9 mouse cellular contexts compared by ENCODE assay signal in genomic region chr2:4557028-4557427, GRCm38 (mm10).
DNase-seq lines count a peak whose midpoint lies in the region; ATAC-seq lines count a peak whose summit lies in the region.
"Had no signal": no experiment of that assay in that cellular context is flagged by ENCODE, and none has a peak within 500 bp of the region (broad histone marks: within the 10 kb centered on the region; RNA-seq: fewer than 3 reads in every experiment).

No protein-coding gene starts in this region.

- intact Hi-C loops in gastrocnemius, postnatal 14 days (cut with DNase I; ENCODE audit: low total_unique reads) = no loop called here

- no peak overlapping the region for H3K27ac ChIP-seq in neural tube, embryonic 12.5 days
- peak overlapping the region; percentile 84 for H3K27ac ChIP-seq in limb, embryonic 12.5 days
- H3K27ac ChIP-seq in stomach, embryonic 16.5 days (ENCODE audit: low read length) = peak overlapping the region; percentile 99

- H3K4me3 ChIP-seq in neural tube, embryonic 12.5 days = no peak overlapping the region
- H3K4me3 ChIP-seq in limb, embryonic 12.5 days (replicated peaks) = no peak overlapping the region
- H3K4me3 ChIP-seq in stomach, embryonic 16.5 days (replicated peaks; ENCODE audit: low read length) = no peak overlapping the region

- H3K4me2 ChIP-seq in neural tube, embryonic 12.5 days (replicated peaks) = peak overlapping the region; percentile 6; the same call in 1 of the 2 replicates
- H3K4me2 ChIP-seq in limb, embryonic 12.5 days = peak overlapping the region; percentile 17; the same call in 1 of the 2 replicates
- no peak overlapping the region for H3K4me2 ChIP-seq in stomach, embryonic 16.5 days (ENCODE audit: low read depth, low read length)

- H3K9ac ChIP-seq in neural tube, embryonic 12.5 days = no peak overlapping the region
- H3K9ac ChIP-seq in limb, embryonic 12.5 days (replicated peaks) = no peak overlapping the region
- H3K9ac ChIP-seq in stomach, embryonic 16.5 days (ENCODE audit: low read length) = 0 out of 2 replicates have a peak overlapping the region, but pooled peaks have one; percentile 5

- ATAC-seq in neural tube, embryonic 12.5 days (ENCODE audit: low FRiP score, low read depth) = no peak
- no peak; the same call in 1 of the 2 replicates for ATAC-seq in limb, embryonic 12.5 days (ENCODE audit: insufficient number of reproducible peaks, insufficient read depth, low FRiP score, low TSS enrichment, low read depth)
- ATAC-seq in stomach, embryonic 16.5 days (ENCODE audit: insufficient read depth, low FRiP score) = no peak

- DNase-seq in gastrocnemius, postnatal 14 days = peak; percentile 49
- no peak for DNase-seq in gastrocnemius, postnatal 10 days
- DNase-seq in neural tube, embryonic 10.5 days (ENCODE audit: extremely low spot score, low spot score) = no peak
- DNase-seq in thymus, postnatal 36 days = no peak
- no peak for DNase-seq in layer of hippocampus, postnatal 25 days (ENCODE audit: extremely low spot score in 1 of 2, low spot score in 1 of 2)
- DNase-seq: cerebellum, postnatal 36 days had no signal

- peaks cover 64% of the 10 kb centered on the region for H3K4me1 ChIP-seq in neural tube, embryonic 12.5 days
- peaks cover 71% of the 10 kb centered on the region for H3K4me1 ChIP-seq in limb, embryonic 12.5 days (replicated peaks)
- peaks cover 29% of the 10 kb centered on the region for H3K4me1 ChIP-seq in stomach, embryonic 16.5 days (ENCODE audit: control insufficient read depth, insufficient read depth, low read length)

- no peaks in the 10 kb centered on the region for H3K27me3 ChIP-seq in neural tube, embryonic 12.5 days (replicated peaks)
- H3K27me3 ChIP-seq in limb, embryonic 12.5 days = no peaks in the 10 kb centered on the region
- no peaks in the 10 kb centered on the region for H3K27me3 ChIP-seq in stomach, embryonic 16.5 days (ENCODE audit: control insufficient read depth, insufficient read depth, low read length)

- H3K9me3 ChIP-seq in neural tube, embryonic 12.5 days = no peaks in the 10 kb centered on the region
- no peaks in the 10 kb centered on the region for H3K9me3 ChIP-seq in limb, embryonic 12.5 days
- no peaks in the 10 kb centered on the region for H3K9me3 ChIP-seq in stomach, embryonic 16.5 days (replicated peaks; ENCODE audit: control insufficient read depth, low read length)

- H3K36me3 ChIP-seq in neural tube, embryonic 12.5 days = no peaks in the 10 kb centered on the region
- peaks cover 16% of the 10 kb centered on the region; the same call in 1 of the 2 replicates for H3K36me3 ChIP-seq in limb, embryonic 12.5 days
- H3K36me3 ChIP-seq in stomach, embryonic 16.5 days (ENCODE audit: control insufficient read depth, insufficient read depth, low read length) = no peaks in the 10 kb centered on the region

- 33% methylated on average over 4 of the region's 4 CpGs for WGBS in neural tube, embryonic 12.5 days
- 12% methylated on average over 4 of the region's 4 CpGs for WGBS in limb, embryonic 12.5 days
- 33% methylated on average over 4 of the region's 4 CpGs for WGBS in stomach, embryonic 16.5 days
